Mouse (Mus musculus) embryo, embryonic 11 days (tissue): ENCODE results near the gene Sphk2.

Experiments
- DNase-seq: peaks from one replicate; pipeline ENCODE4 v3.0.0-alpha.2; 2015

Sphk2 gene

GRCm38 (mm10) chr7:45709677-45710355, 8.0 kb downstream of the Sphk2 start:
- DNase-seq = no peak

GRCm38 (mm10) chr7:45709036-45709435, 8.8 kb downstream of the Sphk2 start:
- DNase-seq = peak; percentile 68

GRCm38 (mm10) chr7:45708221-45708761, 9.5 kb downstream of the Sphk2 start:
- no peak for DNase-seq

GRCm38 (mm10) chr7:45707375-45707967, 10.3 kb downstream of the Sphk2 start:
- DNase-seq = peak; percentile 94

- peak; percentile 92 for DNase-seq
Measured at GRCm38 (mm10) chr7:45706721-45707241, 11.0 kb downstream of the Sphk2 start.

GRCm38 (mm10) chr7:45705873-45706281, 11.9 kb downstream of the Sphk2 start:
- peak; percentile 75 for DNase-seq

- peak; percentile 60 for DNase-seq
Measured at GRCm38 (mm10) chr7:45705443-45705864, 12.3 kb downstream of the Sphk2 start.

- DNase-seq = peak; percentile 99
Measured at GRCm38 (mm10) chr7:45704730-45705442, 12.9 kb downstream of the Sphk2 start, which contains the start of gene Dbp. Gene Dbp (plus strand): TSS chr7:45705088.

GRCm38 (mm10) chr7:45704046-45704559, 13.7 kb downstream of the Sphk2 start:
- peak; percentile 81 for DNase-seq

- DNase-seq = no peak
Measured at GRCm38 (mm10) chr7:45703521-45704033, 14.2 kb downstream of the Sphk2 start.

GRCm38 (mm10) chr7:45702809-45703520, 14.8 kb downstream of the Sphk2 start:
- DNase-seq = no peak

GRCm38 (mm10) chr7:45702316-45702715, 15.5 kb downstream of the Sphk2 start:
- no peak for DNase-seq

- no peak for DNase-seq
Measured at GRCm38 (mm10) chr7:45701607-45702006, 16.2 kb downstream of the Sphk2 start.

- DNase-seq = no peak
Measured at GRCm38 (mm10) chr7:45701072-45701471, 16.7 kb downstream of the Sphk2 start.

- DNase-seq = peak; percentile 87
Measured at GRCm38 (mm10) chr7:45700301-45701015, 17.3 kb downstream of the Sphk2 start.

- DNase-seq = no peak
Measured at GRCm38 (mm10) chr7:45699523-45700141, 18.2 kb downstream of the Sphk2 start, which contains the start of gene Car11. Gene Car11 (plus strand): TSS chr7:45699843.

GRCm38 (mm10) chr7:45697894-45698293, 19.9 kb downstream of the Sphk2 start:
- DNase-seq = no peak

- DNase-seq = peak; percentile 63
Measured at GRCm38 (mm10) chr7:45695098-45695497, 22.7 kb downstream of the Sphk2 start.

GRCm38 (mm10) chr7:45693921-45694591, 23.7 kb downstream of the Sphk2 start, which contains the start of gene Sec1:
Gene Sec1 (minus strand): TSS chr7:45694402.
- DNase-seq = no peak

GRCm38 (mm10) chr7:45692364-45692763, 25.4 kb downstream of the Sphk2 start:
- no peak for DNase-seq
